Mouse (Mus musculus): ENCODE measurements around the gene Ssu72. TPM values are rescaled to one million over a fixed set of nuclear protein-coding genes. Genes with fewer than 3 reads are reported as not detected.

The Ssu72 gene
- 10 to 100 TPM; 43.6 to 51.6 TPM for total RNA-seq (2021)
- polyA plus RNA-seq (2012; rRNA removed) = 51.7 and 60.9 TPM in 2 replicates
- long read RNA-seq, transcript Ssu72-201 (5 exons, 1,472 nt) = major isoform, 41 of 57 reads
- long read RNA-seq, partial matches to known transcripts = 10 of 57 reads
- long read RNA-seq, other reads (novel, unspliced or antisense) = 2 of 57 reads

GRCm38 (mm10) chr4:155704721-155705591 lies at the start of gene Ssu72:
Ssu72 (plus strand) TSS chr4:155704800.
- Histone ChIP-seq H3K36me3 (ENCODE audit: control insufficient read depth, insufficient read depth, low read length) (peaks cover 14% of the 10 kb centered on the region), H3K4me1 (ENCODE audit: control insufficient read depth, insufficient read depth, low read length) (peaks cover 4% of the 10 kb centered on the region), H3K79me2 (replicated peaks; ENCODE audit: control insufficient read depth, insufficient read depth, low read length) (peaks cover 7% of the 10 kb centered on the region), H3K27me3 (ENCODE audit: control insufficient read depth, insufficient read depth, low read length) (no peaks in the 10 kb centered on the region), H3K4me3 (peak within 1 kb of the TSS; percentile 95), H3K27ac (peak within 1 kb of the TSS; percentile 96), H3K9ac (ENCODE audit: low read depth, low read length) (peak within 1 kb of the TSS; percentile 89)
- intact Hi-C loops (cut with DNase I) = loop anchor here (5.0 kb wide), 3 partner anchors 38 to 223 kb away; partner anchors contain the start of gene Mib2
- TF ChIP-seq POLR2A (IDR thresholded peaks at IDR 0.05; ENCODE audit: insufficient read depth, low read depth, low read length) (peak; percentile 77), CTCF (IDR thresholded peaks at IDR 0.05) (no peak)
- DNase-seq = peak; percentile 96
- WGBS = under 1% methylated on average over 83 of the region's 83 CpGs

DNA sequence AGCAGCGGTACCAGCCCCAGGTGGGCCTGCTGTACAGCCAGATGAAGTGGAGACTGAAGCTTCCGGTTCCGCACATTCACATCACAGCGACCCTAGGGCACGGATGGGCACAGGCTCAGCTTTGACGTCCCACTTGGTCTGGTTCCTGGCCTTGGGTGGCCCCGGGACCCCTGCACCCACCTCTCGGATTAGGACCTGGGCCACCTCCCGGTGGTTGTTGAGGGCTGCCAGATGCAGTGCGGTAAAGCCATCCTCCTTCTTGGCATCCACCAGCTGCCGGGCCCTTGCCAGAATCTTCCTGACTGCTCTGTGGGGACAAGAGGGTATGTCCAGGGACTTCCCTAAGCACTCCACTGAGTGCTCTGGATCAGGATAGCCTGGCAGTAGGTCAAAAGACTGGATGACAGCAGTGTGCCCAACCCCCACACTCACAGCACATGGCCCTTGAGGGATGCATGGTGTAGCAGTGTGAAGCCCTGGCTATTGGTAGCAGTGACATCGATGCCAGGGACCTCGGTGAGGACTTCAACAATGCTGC lies 48.3 kb upstream of the Ssu72 start:
- no peaks in the 10 kb centered on the region for H3K36me3 ChIP-seq (ENCODE audit: control insufficient read depth, insufficient read depth, low read length)
- DNase-seq = no peak
- H3K4me1 ChIP-seq (ENCODE audit: control insufficient read depth, insufficient read depth, low read length) = peaks cover 2% of the 10 kb centered on the region
- no peaks in the 10 kb centered on the region for H3K79me2 ChIP-seq (replicated peaks; ENCODE audit: control insufficient read depth, insufficient read depth, low read length)
- H3K9ac ChIP-seq (ENCODE audit: low read depth, low read length) = no peak overlapping the region
- H3K27me3 ChIP-seq (ENCODE audit: control insufficient read depth, insufficient read depth, low read length) = peaks cover 3% of the 10 kb centered on the region; the same call in 1 of the 2 replicates
- intact Hi-C loops (cut with DNase I) = no loop called here
- 91% methylated on average over 13 of the region's 13 CpGs for WGBS
- H3K27ac ChIP-seq = no peak overlapping the region
- H3K4me3 ChIP-seq = no peak overlapping the region
- TF ChIP-seq CTCF (IDR thresholded peaks at IDR 0.05) (no peak), EP300 (IDR thresholded peaks at IDR 0.05; ENCODE audit: insufficient read depth, low read depth, low read length) (no peak)

DNA sequence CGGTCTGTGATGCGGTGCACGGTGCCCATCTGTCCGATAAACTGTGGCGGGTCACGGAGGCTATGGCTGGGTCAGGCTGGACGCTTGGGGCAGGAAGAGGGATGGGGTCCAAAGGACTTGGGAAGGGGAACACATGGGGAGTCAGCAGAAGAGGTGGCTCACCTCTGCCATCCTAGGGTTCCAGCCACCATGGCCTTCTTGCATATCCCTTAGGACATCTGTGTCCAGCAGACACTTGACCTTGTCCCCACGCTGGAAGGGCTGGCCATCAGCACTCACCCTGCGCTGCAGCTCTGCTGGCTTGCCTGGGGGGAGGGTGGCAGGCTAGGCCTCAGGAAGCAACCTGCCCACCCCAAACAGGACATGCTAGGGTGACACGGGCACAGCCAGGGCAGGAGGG lies 45.6 kb upstream of the Ssu72 start:
- no peak for DNase-seq
- Histone ChIP-seq H3K27ac (no peak overlapping the region), H3K36me3 (ENCODE audit: control insufficient read depth, insufficient read depth, low read length) (no peaks in the 10 kb centered on the region), H3K4me3 (no peak overlapping the region), H3K79me2 (replicated peaks; ENCODE audit: control insufficient read depth, insufficient read depth, low read length) (no peaks in the 10 kb centered on the region), H3K4me1 (ENCODE audit: control insufficient read depth, insufficient read depth, low read length) (peaks cover under 1% of the 10 kb centered on the region; the same call in 1 of the 2 replicates), H3K9ac (ENCODE audit: low read depth, low read length) (no peak overlapping the region), H3K27me3 (ENCODE audit: control insufficient read depth, insufficient read depth, low read length) (no peaks in the 10 kb centered on the region)
- TF ChIP-seq POLR2A (IDR thresholded peaks at IDR 0.05; ENCODE audit: insufficient read depth, low read depth, low read length) = no peak
- WGBS = 95% methylated on average over 10 of the region's 10 CpGs
- intact Hi-C loops (cut with DNase I) = no loop called here

DNA sequence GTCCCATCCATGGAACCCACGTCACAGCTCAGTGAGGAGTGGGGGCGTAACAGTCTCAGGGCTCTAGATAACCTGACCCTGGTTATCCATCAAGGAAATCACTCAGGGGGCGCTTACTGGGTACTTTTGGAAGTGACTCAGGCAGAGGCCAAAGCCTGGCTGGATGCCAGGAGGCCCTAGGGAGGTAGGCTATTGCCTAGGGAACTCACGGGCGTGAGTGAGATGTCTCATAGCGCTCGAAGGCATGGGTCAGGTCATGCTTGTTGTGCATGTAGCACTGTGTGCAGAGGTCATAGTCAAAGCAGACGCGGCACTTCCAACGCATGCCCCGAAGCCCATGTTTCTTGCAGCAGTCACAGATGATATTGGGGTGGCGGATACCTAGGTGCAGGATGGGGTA lies 44.0 kb upstream of the Ssu72 start:
- H3K27me3 ChIP-seq (ENCODE audit: control insufficient read depth, insufficient read depth, low read length) = no peaks in the 10 kb centered on the region
- DNase-seq = no peak
- no peaks in the 10 kb centered on the region for H3K4me1 ChIP-seq (ENCODE audit: control insufficient read depth, insufficient read depth, low read length)
- no peak overlapping the region for H3K27ac ChIP-seq
- no peaks in the 10 kb centered on the region for H3K36me3 ChIP-seq (ENCODE audit: control insufficient read depth, insufficient read depth, low read length)
- H3K79me2 ChIP-seq (replicated peaks; ENCODE audit: control insufficient read depth, insufficient read depth, low read length) = no peaks in the 10 kb centered on the region
- no peak overlapping the region for H3K9ac ChIP-seq (ENCODE audit: low read depth, low read length)
- H3K4me3 ChIP-seq = no peak overlapping the region
- TF ChIP-seq POLR2A (IDR thresholded peaks at IDR 0.05; ENCODE audit: insufficient read depth, low read depth, low read length) (no peak), CTCF (IDR thresholded peaks at IDR 0.05) (no peak), EP300 (IDR thresholded peaks at IDR 0.05; ENCODE audit: insufficient read depth, low read depth, low read length) (no peak)
- 59% methylated on average over 12 of the region's 12 CpGs for WGBS
- intact Hi-C loops (cut with DNase I) = no loop called here

DNA sequence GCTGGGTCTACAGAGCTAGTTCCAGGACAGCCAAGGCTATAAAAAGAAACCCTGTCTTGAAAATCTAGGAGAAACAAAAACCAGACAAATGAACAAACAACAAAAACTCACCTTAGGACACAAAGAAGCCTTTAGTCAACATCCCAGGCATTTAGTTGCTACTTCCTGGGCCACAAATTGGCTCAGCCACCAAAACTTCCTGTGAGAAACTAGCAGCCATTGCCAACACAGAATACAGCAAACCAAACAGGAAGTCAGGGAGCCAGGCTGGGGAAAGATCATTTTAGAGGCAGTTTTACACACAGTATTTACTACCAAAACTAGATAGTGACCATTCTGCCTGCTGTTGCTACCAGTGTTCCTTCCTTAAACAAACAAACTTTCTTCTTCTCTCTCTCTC lies 37.7 kb upstream of the Ssu72 start:
- TF ChIP-seq CTCF (IDR thresholded peaks at IDR 0.05) = no peak
- TF ChIP-seq EP300 (IDR thresholded peaks at IDR 0.05; ENCODE audit: insufficient read depth, low read depth, low read length) = no peak
- no peak for TF ChIP-seq POLR2A (IDR thresholded peaks at IDR 0.05; ENCODE audit: insufficient read depth, low read depth, low read length)
- Histone ChIP-seq H3K27ac (no peak overlapping the region), H3K36me3 (ENCODE audit: control insufficient read depth, insufficient read depth, low read length) (no peaks in the 10 kb centered on the region), H3K9ac (ENCODE audit: low read depth, low read length) (no peak overlapping the region), H3K79me2 (replicated peaks; ENCODE audit: control insufficient read depth, insufficient read depth, low read length) (0 out of 2 replicates have a peak, but pooled peaks cover 2% of the 10 kb centered on the region), H3K4me1 (ENCODE audit: control insufficient read depth, insufficient read depth, low read length) (peaks cover 4% of the 10 kb centered on the region), H3K27me3 (ENCODE audit: control insufficient read depth, insufficient read depth, low read length) (no peaks in the 10 kb centered on the region), H3K4me3 (no peak overlapping the region)
- no peak for DNase-seq
- intact Hi-C loops (cut with DNase I) = loop anchor here (5.0 kb wide), 1 partner anchor 35 kb away; the partner anchor contains the start of gene Ssu72

Data from heart, adult 2 months (tissue).